Mouse (Mus musculus) forebrain, embryonic 11.5 days (tissue): ENCODE measurements at regions not wholly inside any gene's neighbourhood (a gene's known extent, or its start where the extent isn't known, plus 50 kb on each side); places are given as distances from the start of the nearest gene placed in this dataset.

Source experiments
- ATAC-seq: fragments of 200-750 bp; cut with Nextera tagmentation; replicated peaks from 2 replicates; pipeline ENCODE4 v1.8.0; 2017; ENCODE audit warnings: moderate TSS enrichment; ENCODE audit not compliant: low FRiP score
- DNase-seq: peaks from one replicate; pipeline ENCODE4 v3.0.0-alpha.2; 2017; ENCODE audit warnings: low spot score
- H3K27ac ChIP-seq: fragments of 300-500 bp; sonication (generic); 2 replicates; pipeline ENCODE4 v1.5.1; 2014; ENCODE audit warnings: low read depth, low read length
- H3K27me3 ChIP-seq: fragments of 300-500 bp; sonication (generic); 2 replicates; pipeline ENCODE4 v1.6.1; 2014; ENCODE audit warnings: mild to moderate bottlenecking, low read length, mixed read lengths; ENCODE audit not compliant: control insufficient read depth, insufficient read depth
- H3K36me3 ChIP-seq: fragments of 300-500 bp; sonication (generic); 2 replicates; pipeline ENCODE4 v1.6.1; 2014; ENCODE audit warnings: mild to moderate bottlenecking, low read length, moderate library complexity, mixed read lengths; ENCODE audit not compliant: control insufficient read depth, insufficient read depth
- H3K4me1 ChIP-seq: fragments of 300-500 bp; sonication (generic); replicated peaks from 2 replicates; pipeline ENCODE4 v1.6.1; 2014; ENCODE audit warnings: low read length, mixed read lengths; ENCODE audit not compliant: control insufficient read depth, insufficient read depth
- H3K4me2 ChIP-seq: fragments of 300-500 bp; sonication (generic); 2 replicates; pipeline ENCODE4 v1.6.1; 2014; ENCODE audit warnings: low read depth, mild to moderate bottlenecking, low read length, moderate library complexity, mixed read lengths; ENCODE audit not compliant: severe bottlenecking
- H3K4me3 ChIP-seq: fragments of 300-500 bp; sonication (generic); 2 replicates; pipeline ENCODE4 v1.5.1; 2014; ENCODE audit warnings: low read depth, low read length
- H3K9ac ChIP-seq: fragments of 300-500 bp; sonication (generic); 2 replicates; pipeline ENCODE4 v1.6.1; 2014; ENCODE audit warnings: low read length
- H3K9me3 ChIP-seq: fragments of 300-500 bp; sonication (generic); 2 replicates; pipeline ENCODE4 v1.6.1; 2016; ENCODE audit warnings: low read length, mixed read lengths; ENCODE audit not compliant: control insufficient read depth
- WGBS: fragments of 180-500 bp; shearing (Covaris S2); extraction: QIAGEN DNeasy Blood & Tissue Kit; methylation state at CpG from one replicate; pipeline ENCODE4 v1.1.7; 2014; 5-methylcytosine and 5-hydroxymethylcytosine counted together

- Histone ChIP-seq H3K4me2 (no peak overlapping the region), H3K4me1 (no peaks in the 10 kb centered on the region), H3K36me3 (no peaks in the 10 kb centered on the region), H3K27me3 (no peaks in the 10 kb centered on the region), H3K27ac (no peak overlapping the region), H3K9me3 (no peaks in the 10 kb centered on the region), H3K9ac (no peak overlapping the region), H3K4me3 (no peak overlapping the region)
- DNase-seq (no peak), ATAC-seq (no peak)
- 15% methylated on average over 4 of the region's 4 CpGs for WGBS
Measured at GRCm38 (mm10) chr6:67105386-67105785, 68.1 kb upstream of the Gadd45a start.

GRCm38 (mm10) chr6:67104205-67104604 lies 66.9 kb upstream of the Gadd45a start:
- no peak overlapping the region for H3K4me2 ChIP-seq
- H3K27me3 ChIP-seq, result no peaks in the 10 kb centered on the region
- no peaks in the 10 kb centered on the region for H3K4me1 ChIP-seq
- no peak overlapping the region for H3K27ac ChIP-seq
- no peak overlapping the region for H3K4me3 ChIP-seq
- WGBS, result 91% methylated on average over 3 of the region's 3 CpGs
- H3K9ac ChIP-seq, result no peak overlapping the region
- no peaks in the 10 kb centered on the region for H3K9me3 ChIP-seq
- ATAC-seq (no peak), DNase-seq (no peak)
- H3K36me3 ChIP-seq, result no peaks in the 10 kb centered on the region

GRCm38 (mm10) chr6:67102541-67103134 lies 65.4 kb upstream of the Gadd45a start:
- no peak overlapping the region for H3K9ac ChIP-seq
- no peak overlapping the region for H3K4me2 ChIP-seq
- H3K27ac ChIP-seq, result no peak overlapping the region
- ATAC-seq (no peak), DNase-seq (no peak)
- H3K4me1 ChIP-seq, result no peaks in the 10 kb centered on the region
- H3K4me3 ChIP-seq, result no peak overlapping the region
- 75% methylated on average over 11 of the region's 11 CpGs for WGBS
- H3K27me3 ChIP-seq, result no peaks in the 10 kb centered on the region
- H3K9me3 ChIP-seq, result no peaks in the 10 kb centered on the region
- H3K36me3 ChIP-seq, result no peaks in the 10 kb centered on the region

- no peak overlapping the region for H3K27ac ChIP-seq
- no peak overlapping the region for H3K9ac ChIP-seq
- H3K9me3 ChIP-seq, result no peaks in the 10 kb centered on the region
- ATAC-seq (no peak), DNase-seq (no peak)
- no peak overlapping the region for H3K4me2 ChIP-seq
- H3K27me3 ChIP-seq, result no peaks in the 10 kb centered on the region
- 91% methylated on average over 4 of the region's 4 CpGs for WGBS
- no peaks in the 10 kb centered on the region for H3K36me3 ChIP-seq
- H3K4me1 ChIP-seq, result no peaks in the 10 kb centered on the region
- H3K4me3 ChIP-seq, result no peak overlapping the region
Measured at GRCm38 (mm10) chr6:67102014-67102413, 64.8 kb upstream of the Gadd45a start.

- ATAC-seq (no peak), DNase-seq (no peak)
- WGBS, result 78% methylated on average over 3 of the region's 3 CpGs
- Histone ChIP-seq H3K4me3 (no peak overlapping the region), H3K9me3 (no peaks in the 10 kb centered on the region), H3K36me3 (no peaks in the 10 kb centered on the region), H3K27ac (no peak overlapping the region), H3K9ac (no peak overlapping the region), H3K4me2 (no peak overlapping the region), H3K27me3 (no peaks in the 10 kb centered on the region), H3K4me1 (no peaks in the 10 kb centered on the region)
Measured at GRCm38 (mm10) chr6:67094426-67094825, 57.2 kb upstream of the Gadd45a start.

GRCm38 (mm10) chr6:67093128-67093527 lies 55.9 kb upstream of the Gadd45a start:
- no peaks in the 10 kb centered on the region for H3K9me3 ChIP-seq
- ATAC-seq (no peak), DNase-seq (no peak)
- H3K4me1 ChIP-seq, result no peaks in the 10 kb centered on the region
- 77% methylated on average over 1 of the region's 1 CpGs for WGBS
- no peaks in the 10 kb centered on the region for H3K27me3 ChIP-seq
- no peak overlapping the region for H3K4me3 ChIP-seq
- H3K9ac ChIP-seq, result no peak overlapping the region
- no peaks in the 10 kb centered on the region for H3K36me3 ChIP-seq
- H3K4me2 ChIP-seq, result no peak overlapping the region
- H3K27ac ChIP-seq, result no peak overlapping the region

GRCm38 (mm10) chr6:67090150-67090549 lies 52.9 kb upstream of the Gadd45a start:
- H3K4me1 ChIP-seq, result no peaks in the 10 kb centered on the region
- ATAC-seq, result no peak
- no peak overlapping the region for H3K27ac ChIP-seq
- H3K9ac ChIP-seq, result no peak overlapping the region
- no peaks in the 10 kb centered on the region for H3K36me3 ChIP-seq
- no peak overlapping the region for H3K4me2 ChIP-seq
- 84% methylated on average over 4 of the region's 4 CpGs for WGBS
- H3K27me3 ChIP-seq, result no peaks in the 10 kb centered on the region
- H3K9me3 ChIP-seq, result no peaks in the 10 kb centered on the region
- H3K4me3 ChIP-seq, result no peak overlapping the region
- no peak for DNase-seq

GRCm38 (mm10) chr6:67089530-67090140 lies 52.4 kb upstream of the Gadd45a start:
- WGBS, result 76% methylated on average over 3 of the region's 3 CpGs
- Histone ChIP-seq H3K27me3 (no peaks in the 10 kb centered on the region), H3K4me3 (no peak overlapping the region), H3K4me1 (no peaks in the 10 kb centered on the region), H3K36me3 (no peaks in the 10 kb centered on the region), H3K4me2 (no peak overlapping the region), H3K9ac (no peak overlapping the region), H3K9me3 (no peaks in the 10 kb centered on the region), H3K27ac (no peak overlapping the region)
- no peak for ATAC-seq
- DNase-seq, result no peak
